Mouse (Mus musculus) spleen, adult 2 months (tissue): Measurements from ENCODE around the gene Mettl11b.

Experiments
- CTCF ChIP-seq: fragments of 200-500 bp; IDR thresholded peaks from 2 replicates; pipeline ENCODE4 v1.5.1; 2011; ENCODE audit warnings: mild to moderate bottlenecking, inconsistent platforms; ENCODE audit not compliant: insufficient read depth, insufficient read length, insufficient replicate concordance; ENCODE audit errors: extremely low read depth
- POLR2A ChIP-seq: fragments of 200-500 bp; IDR thresholded peaks from 2 replicates; pipeline ENCODE4 v1.6.1; 2011; ENCODE audit warnings: low read depth, low read length, inconsistent platforms

DNA sequence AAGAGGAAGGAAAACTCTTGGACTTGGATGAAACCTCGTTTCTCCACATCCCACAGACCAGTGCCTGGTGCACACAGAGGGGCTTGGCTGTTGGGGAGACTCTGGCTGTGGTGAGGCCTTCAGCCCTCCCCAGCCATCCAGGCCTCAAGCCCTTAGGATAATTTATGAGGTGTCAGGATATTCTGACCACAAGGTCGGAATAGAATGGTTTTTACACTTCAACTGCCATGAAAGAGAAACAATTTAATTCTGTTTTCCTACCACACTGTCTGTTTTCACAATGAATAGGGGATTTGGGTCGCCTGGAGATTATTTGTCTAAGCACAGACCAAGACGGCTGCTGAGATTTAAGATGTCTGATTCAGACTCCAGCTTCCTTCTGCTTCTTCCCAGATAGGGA is 54.3 kb downstream of the Mettl11b start:
- TF ChIP-seq CTCF, result no peak
- TF ChIP-seq POLR2A, result no peak
